Mouse (Mus musculus) neural tube, embryonic 11.5 days (tissue): Measurements from ENCODE around the gene AI481877. TPM values are rescaled to one million over a fixed set of nuclear protein-coding genes. Genes with fewer than 3 reads are reported as not detected.

ENCODE experiments used
- ATAC-seq: fragments of 200-750 bp; cut with Nextera tagmentation; 2 replicates; pipeline ENCODE4 v1.8.0; 2017; ENCODE audit warnings: moderate number of reproducible peaks, mild to moderate bottlenecking, moderate TSS enrichment, moderate library complexity; ENCODE audit not compliant: insufficient read depth, low FRiP score, low TSS enrichment
- DNase-seq: peaks from one replicate; pipeline ENCODE4 v3.0.0-alpha.2; 2015; ENCODE audit warnings: low spot score
- H3K27ac ChIP-seq: fragments of 300-500 bp; sonication (generic); 2 replicates; pipeline ENCODE4 v1.5.1; 2014; ENCODE audit warnings: low read depth, mild to moderate bottlenecking, low read length
- H3K27me3 ChIP-seq: fragments of 300-500 bp; sonication (generic); 2 replicates; pipeline ENCODE4 v1.6.1; 2014; ENCODE audit warnings: mild to moderate bottlenecking, low read length, mixed read lengths; ENCODE audit not compliant: control insufficient read depth, insufficient read depth
- H3K36me3 ChIP-seq: fragments of 300-500 bp; sonication (generic); 2 replicates; pipeline ENCODE4 v1.6.1; 2014; ENCODE audit warnings: mild to moderate bottlenecking, low read length, moderate library complexity, mixed read lengths; ENCODE audit not compliant: control insufficient read depth, insufficient read depth
- H3K4me1 ChIP-seq: fragments of 300-500 bp; sonication (generic); 2 replicates; pipeline ENCODE4 v1.6.1; 2014; ENCODE audit warnings: low read length, mixed read lengths; ENCODE audit not compliant: control insufficient read depth, insufficient read depth
- H3K4me2 ChIP-seq: fragments of 300-500 bp; sonication (generic); 2 replicates; pipeline ENCODE4 v1.6.1; 2014; ENCODE audit warnings: low read depth, mild to moderate bottlenecking, moderate library complexity
- H3K4me3 ChIP-seq: fragments of 300-500 bp; sonication (generic); 2 replicates; pipeline ENCODE4 v1.5.1; 2014; ENCODE audit warnings: low read depth, low read length
- H3K9ac ChIP-seq: fragments of 300-500 bp; sonication (generic); 2 replicates; pipeline ENCODE4 v1.6.1; 2014; ENCODE audit warnings: mild to moderate bottlenecking, low read length
- H3K9me3 ChIP-seq: fragments of 300-500 bp; sonication (generic); 2 replicates; pipeline ENCODE4 v1.6.1; 2016; ENCODE audit warnings: low read length; ENCODE audit not compliant: control insufficient read depth
- WGBS: fragments of 180-500 bp; shearing (Covaris S2); extraction: QIAGEN DNeasy Blood & Tissue Kit; methylation state at CpG from one replicate; pipeline ENCODE4 v1.1.7; 2014; 5-methylcytosine and 5-hydroxymethylcytosine counted together
- polyA plus RNA-seq: library from polyadenylated mRNA; unstranded; fragments of >200 nt; fragmentation: Nextera tagmentation; extraction: Ambion mirVana; gene quantifications from 2 replicates; pipeline ENCODE4 v1.2.1, GENCODE M21; 2014

The AI481877 gene
- polyA plus RNA-seq, 1 experiment from 2014 or later = not detected

GRCm38 (mm10) chr4:59007016-59007415 lies 131.8 kb downstream of the AI481877 start:
- Histone ChIP-seq H3K4me3 (no peak overlapping the region), H3K9ac (no peak overlapping the region), H3K4me1 (peaks cover 3% of the 10 kb centered on the region; the same call in 1 of the 2 replicates), H3K4me2 (no peak overlapping the region), H3K36me3 (no peaks in the 10 kb centered on the region), H3K27me3 (no peaks in the 10 kb centered on the region), H3K27ac (no peak overlapping the region), H3K9me3 (no peaks in the 10 kb centered on the region)
- ATAC-seq (no peak), DNase-seq (no peak)
- WGBS = 84% methylated on average over 6 of the region's 6 CpGs

GRCm38 (mm10) chr4:59006211-59006610 lies 132.6 kb downstream of the AI481877 start:
- Histone ChIP-seq H3K27ac (no peak overlapping the region), H3K36me3 (no peaks in the 10 kb centered on the region), H3K4me3 (no peak overlapping the region), H3K9ac (no peak overlapping the region), H3K9me3 (no peaks in the 10 kb centered on the region), H3K4me1 (peaks cover 3% of the 10 kb centered on the region; the same call in 1 of the 2 replicates), H3K4me2 (no peak overlapping the region), H3K27me3 (no peaks in the 10 kb centered on the region)
- ATAC-seq (no peak), DNase-seq (no peak)
- 52% methylated on average over 8 of the region's 8 CpGs for WGBS

- DNase-seq (no peak), ATAC-seq (no peak)
- Histone ChIP-seq H3K9ac (peak overlapping the region; percentile 92), H3K4me2 (peak overlapping the region; percentile 77), H3K36me3 (no peaks in the 10 kb centered on the region), H3K4me1 (peaks cover 3% of the 10 kb centered on the region; the same call in 1 of the 2 replicates), H3K27ac (no peak overlapping the region), H3K4me3 (peak overlapping the region; percentile 69), H3K9me3 (no peaks in the 10 kb centered on the region), H3K27me3 (no peaks in the 10 kb centered on the region)
- WGBS = 33% methylated on average over 7 of the region's 7 CpGs
Measured at GRCm38 (mm10) chr4:59003806-59004200, 135.0 kb downstream of the AI481877 start.

GRCm38 (mm10) chr4:59002948-59003805 lies 135.6 kb downstream of the AI481877 start, which contains the start of gene Gm20503:
Gene Gm20503 (plus strand): TSS chr4:59003210.
- DNase-seq = peak; percentile 96
- Histone ChIP-seq H3K4me3 (peak within 1 kb of the TSS; percentile 69), H3K27me3 (no peaks in the 10 kb centered on the region), H3K9me3 (no peaks in the 10 kb centered on the region), H3K4me2 (peak within 1 kb of the TSS; percentile 77), H3K27ac (peak within 1 kb of the TSS; percentile 67; the same call in 1 of the 2 replicates), H3K9ac (peak within 1 kb of the TSS; percentile 92), H3K36me3 (no peaks in the 10 kb centered on the region), H3K4me1 (peaks cover 3% of the 10 kb centered on the region; the same call in 1 of the 2 replicates)
- under 1% methylated on average over 74 of the region's 89 CpGs for WGBS
- ATAC-seq = peak; percentile 98

- no peak for DNase-seq
- Histone ChIP-seq H3K4me3 (no peak overlapping the region), H3K9me3 (no peaks in the 10 kb centered on the region), H3K27me3 (no peaks in the 10 kb centered on the region), H3K27ac (no peak overlapping the region), H3K4me1 (peaks cover 3% of the 10 kb centered on the region; the same call in 1 of the 2 replicates), H3K4me2 (no peak overlapping the region), H3K36me3 (no peaks in the 10 kb centered on the region), H3K9ac (no peak overlapping the region)
- no peak for ATAC-seq
- 2% methylated on average over 2 of the region's 2 CpGs for WGBS
Measured at GRCm38 (mm10) chr4:59000614-59001013, 138.2 kb downstream of the AI481877 start.

- 25% methylated on average over 2 of the region's 2 CpGs for WGBS
- H3K9me3 ChIP-seq = no peaks in the 10 kb centered on the region
- no peaks in the 10 kb centered on the region for H3K27me3 ChIP-seq
- H3K27ac ChIP-seq = no peak overlapping the region
- no peak overlapping the region for H3K4me2 ChIP-seq
- peaks cover 3% of the 10 kb centered on the region; the same call in 1 of the 2 replicates for H3K4me1 ChIP-seq
- no peak overlapping the region for H3K9ac ChIP-seq
- no peak overlapping the region for H3K4me3 ChIP-seq
- no peaks in the 10 kb centered on the region for H3K36me3 ChIP-seq
- no peak for ATAC-seq
- peak; percentile 66 for DNase-seq
Measured at GRCm38 (mm10) chr4:58999686-59000085, 139.1 kb downstream of the AI481877 start.

GRCm38 (mm10) chr4:58998688-58999087 lies 140.1 kb downstream of the AI481877 start:
- Histone ChIP-seq H3K36me3 (no peaks in the 10 kb centered on the region), H3K9me3 (no peaks in the 10 kb centered on the region), H3K4me2 (no peak overlapping the region), H3K27me3 (no peaks in the 10 kb centered on the region), H3K4me3 (no peak overlapping the region), H3K9ac (no peak overlapping the region), H3K27ac (no peak overlapping the region), H3K4me1 (no peaks in the 10 kb centered on the region)
- ATAC-seq (no peak), DNase-seq (no peak)
- WGBS = 92% methylated on average over 1 of the region's 1 CpGs

GRCm38 (mm10) chr4:58997081-58997480 lies 141.7 kb downstream of the AI481877 start:
- Histone ChIP-seq H3K27ac (no peak overlapping the region), H3K27me3 (no peaks in the 10 kb centered on the region), H3K4me2 (no peak overlapping the region), H3K9ac (no peak overlapping the region), H3K9me3 (no peaks in the 10 kb centered on the region), H3K4me1 (no peaks in the 10 kb centered on the region), H3K4me3 (no peak overlapping the region), H3K36me3 (no peaks in the 10 kb centered on the region)
- ATAC-seq (no peak), DNase-seq (no peak)
- WGBS = 81% methylated on average over 5 of the region's 5 CpGs

GRCm38 (mm10) chr4:58995251-58995693 lies 143.5 kb downstream of the AI481877 start:
- Histone ChIP-seq H3K4me3 (no peak overlapping the region), H3K4me1 (no peaks in the 10 kb centered on the region), H3K9me3 (no peaks in the 10 kb centered on the region), H3K27me3 (no peaks in the 10 kb centered on the region), H3K27ac (no peak overlapping the region), H3K9ac (no peak overlapping the region), H3K36me3 (no peaks in the 10 kb centered on the region), H3K4me2 (no peak overlapping the region)
- DNase-seq (no peak), ATAC-seq (no peak)
- WGBS = 77% methylated on average over 8 of the region's 8 CpGs
